Mouse (Mus musculus): ENCODE data around the gene Taco1.
"Not testable (repeated sequence)": the region's sequence is repeated elsewhere in the genome, so short reads cannot be mapped to it uniquely, and the experiment has no call there.

GRCm38 (mm10) chr11:106066616-106067015, 755 bp downstream of the Taco1 start:
- not testable (repeated sequence) for TF ChIP-seq POLR2A (IDR thresholded peaks at IDR 0.05; ENCODE audit: borderline replicate concordance, insufficient read depth, low read length); CTCF (IDR thresholded peaks at IDR 0.05; ENCODE audit: borderline replicate concordance, insufficient read depth, low read depth, low read length)

All from cerebellum, adult 2 months (tissue).